ENCODE assay signal across 8 mouse cellular contexts in genomic region chr3:104383681-104384341, GRCm38 (mm10).
A peak's percentile ranks its signal among the peaks of the same experiment; 100 is the strongest.
DNase-seq lines count a peak whose midpoint lies in the region; ATAC-seq lines count a peak whose summit lies in the region.

No protein-coding gene starts in this region.

- H3K27ac ChIP-seq in hindbrain, embryonic 10.5 days: peak overlapping the region; percentile 3
- no peak overlapping the region for H3K27ac ChIP-seq in hindbrain, embryonic 12.5 days
- H3K27ac ChIP-seq in brown adipose tissue, adult 24 weeks (replicated peaks; ENCODE audit: low read depth, low read length): 0 out of 2 replicates have a peak overlapping the region, but pooled peaks have one; percentile 40
- peak overlapping the region; percentile 30 for H3K27ac ChIP-seq in limb, embryonic 15.5 days

- H3K9ac ChIP-seq in hindbrain, embryonic 12.5 days: no peak overlapping the region
- H3K9ac ChIP-seq in limb, embryonic 15.5 days: no peak overlapping the region

- H3K4me2 ChIP-seq in hindbrain, embryonic 12.5 days (replicated peaks): no peak overlapping the region
- H3K4me2 ChIP-seq in limb, embryonic 15.5 days: no peak overlapping the region

- no peak for ATAC-seq in hindbrain, embryonic 12.5 days (ENCODE audit: low FRiP score)
- no peak for ATAC-seq in limb, embryonic 15.5 days (ENCODE audit: insufficient number of reproducible peaks, low FRiP score, low TSS enrichment, low read depth)

- no peak overlapping the region for H3K4me3 ChIP-seq in hindbrain, embryonic 10.5 days
- no peak overlapping the region for H3K4me3 ChIP-seq in hindbrain, embryonic 12.5 days
- 0 out of 2 replicates have a peak overlapping the region, but pooled peaks have one; percentile 8 for H3K4me3 ChIP-seq in brown adipose tissue, adult 24 weeks (ENCODE audit: insufficient read depth, low read depth, low read length)
- H3K4me3 ChIP-seq in limb, embryonic 15.5 days: no peak overlapping the region

- H3K9me3 ChIP-seq in hindbrain, embryonic 10.5 days: no peaks in the 10 kb centered on the region
- H3K9me3 ChIP-seq in hindbrain, embryonic 12.5 days (replicated peaks): no peaks in the 10 kb centered on the region
- H3K9me3 ChIP-seq in limb, embryonic 15.5 days: no peaks in the 10 kb centered on the region

- no peaks in the 10 kb centered on the region for H3K36me3 ChIP-seq in hindbrain, embryonic 10.5 days
- H3K36me3 ChIP-seq in hindbrain, embryonic 12.5 days: no peaks in the 10 kb centered on the region
- no peaks in the 10 kb centered on the region for H3K36me3 ChIP-seq in limb, embryonic 15.5 days

- WGBS in hindbrain, embryonic 10.5 days: 61% methylated on average over 9 of the region's 9 CpGs
- 57% methylated on average over 9 of the region's 9 CpGs for WGBS in hindbrain, embryonic 12.5 days
- WGBS in limb, embryonic 15.5 days: 59% methylated on average over 9 of the region's 9 CpGs

- intact Hi-C loops in heart, postnatal 10 days (cut with DNase I): no loop called here

- H3K27me3 ChIP-seq in hindbrain, embryonic 10.5 days (ENCODE audit: insufficient read depth, poor library complexity, severe bottlenecking): no peaks in the 10 kb centered on the region
- H3K27me3 ChIP-seq in hindbrain, embryonic 12.5 days: no peaks in the 10 kb centered on the region
- H3K27me3 ChIP-seq in limb, embryonic 15.5 days: no peaks in the 10 kb centered on the region

- H3K4me1 ChIP-seq in hindbrain, embryonic 10.5 days (replicated peaks): peaks cover 8% of the 10 kb centered on the region
- no peaks in the 10 kb centered on the region for H3K4me1 ChIP-seq in hindbrain, embryonic 12.5 days
- no peaks in the 10 kb centered on the region; the same call in 1 of the 2 replicates for H3K4me1 ChIP-seq in brown adipose tissue, adult 24 weeks (ENCODE audit: control insufficient read depth, insufficient read depth, insufficient read length, low read length)
- peaks cover 11% of the 10 kb centered on the region for H3K4me1 ChIP-seq in limb, embryonic 15.5 days

- no peak for DNase-seq in hindbrain, embryonic 10.5 days (ENCODE audit: low spot score)
- DNase-seq in heart, postnatal 10 days: peak; percentile 59 to 60
- no peak for DNase-seq in embryo, embryonic 9.5 days (ENCODE audit: extremely low spot score)
- DNase-seq in retina, embryonic 14.5 days (ENCODE audit: low spot score): no peak
- no peak for DNase-seq in testis, postnatal 10 days (ENCODE audit: low spot score)

Comparison
In these comparisons a context has a peak if more than half of its experiments do, and no peak if none do; other contexts are left out.
1. DNase-seq: peak in heart, postnatal 10 days (2 of 2); none in hindbrain, embryonic 10.5 days (single experiment), embryo, embryonic 9.5 days (single experiment), retina, embryonic 14.5 days (single experiment) and testis, postnatal 10 days (single experiment).